Mouse (Mus musculus): ENCODE results near the gene Arhgap15.

The Arhgap15 gene

DNA sequence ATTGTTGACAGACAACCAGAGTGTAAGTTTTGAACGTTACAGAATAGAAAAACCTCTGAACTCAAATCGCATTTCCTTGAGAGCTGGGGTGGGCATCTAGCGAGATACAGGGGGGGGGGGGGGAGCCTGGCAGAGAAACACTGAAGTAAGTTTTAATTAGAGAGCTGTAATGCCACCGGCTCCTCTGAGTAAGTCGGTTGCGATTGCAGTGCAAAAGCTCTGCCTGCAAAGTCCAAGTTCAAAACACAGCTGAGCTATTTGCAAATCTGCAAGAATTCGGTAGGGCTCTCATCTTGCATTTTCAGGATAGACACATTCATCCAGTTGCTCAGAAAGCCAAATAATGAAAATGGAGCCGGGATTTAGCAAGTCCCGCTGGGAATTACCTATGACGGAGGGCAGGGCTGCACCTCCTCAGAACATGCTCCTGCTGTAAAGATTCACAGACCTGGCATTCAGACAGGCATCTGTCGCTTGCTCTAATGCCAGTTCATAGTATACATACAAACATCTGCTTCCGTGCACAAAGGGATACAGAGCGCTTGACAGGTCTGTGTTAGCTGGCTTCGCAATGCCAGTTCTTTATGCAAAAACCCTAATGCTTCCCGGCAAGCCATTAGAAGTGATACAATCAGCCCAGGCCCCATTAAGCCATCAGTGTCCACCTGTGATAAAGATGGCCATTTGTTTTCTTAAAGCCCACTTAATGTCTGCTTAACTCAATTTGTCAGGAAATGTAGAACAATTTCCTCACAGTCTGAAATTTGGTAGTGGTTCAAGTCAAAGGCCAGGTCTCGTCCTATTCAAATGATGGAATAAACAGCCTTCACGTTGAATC is 556.6 kb downstream of the Arhgap15 start:
- DNase-seq (ENCODE audit: low spot score in 2 of 2), result no peak

DNA sequence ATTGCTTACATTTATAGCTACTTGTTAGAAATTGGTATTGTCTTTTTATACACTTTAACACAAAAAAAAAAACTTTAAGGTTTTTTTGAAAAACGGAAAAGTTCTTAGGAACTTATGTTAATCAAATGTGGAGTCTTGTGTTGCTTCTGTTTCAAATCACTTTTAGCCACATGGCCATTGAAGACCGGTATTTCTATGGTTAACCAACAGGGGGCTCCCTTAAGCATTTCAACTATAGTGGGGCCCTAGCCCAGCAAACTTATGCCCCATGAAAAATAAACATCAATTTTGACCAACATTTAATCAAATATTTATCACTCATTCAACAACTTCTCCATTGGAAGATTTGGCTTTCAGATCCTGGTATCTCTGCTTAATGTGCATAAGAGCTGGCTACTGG is 557.5 kb downstream of the Arhgap15 start:
- no peak for DNase-seq (ENCODE audit: low spot score in 2 of 2)

DNA sequence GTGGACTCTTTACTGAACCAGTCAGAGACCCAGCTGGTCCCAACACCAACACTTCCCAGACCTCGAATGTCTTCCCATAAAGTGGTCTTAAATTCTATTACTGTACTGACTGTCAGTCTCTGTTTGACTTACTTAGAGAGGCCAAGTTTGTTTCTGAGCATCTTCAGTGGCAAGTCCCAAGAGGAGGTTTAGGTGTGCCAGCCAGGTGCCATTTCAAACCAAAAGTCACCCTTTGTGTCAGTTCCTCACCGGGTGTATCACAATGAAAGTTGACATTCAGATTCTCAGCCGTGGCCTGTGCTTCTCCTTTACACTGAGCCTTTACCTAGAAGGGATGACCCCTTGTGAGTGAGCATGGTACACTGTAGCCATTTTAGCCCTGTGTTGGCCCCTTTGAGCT is 560.5 kb downstream of the Arhgap15 start:
- no peak for DNase-seq (ENCODE audit: low spot score in 2 of 2)

DNA sequence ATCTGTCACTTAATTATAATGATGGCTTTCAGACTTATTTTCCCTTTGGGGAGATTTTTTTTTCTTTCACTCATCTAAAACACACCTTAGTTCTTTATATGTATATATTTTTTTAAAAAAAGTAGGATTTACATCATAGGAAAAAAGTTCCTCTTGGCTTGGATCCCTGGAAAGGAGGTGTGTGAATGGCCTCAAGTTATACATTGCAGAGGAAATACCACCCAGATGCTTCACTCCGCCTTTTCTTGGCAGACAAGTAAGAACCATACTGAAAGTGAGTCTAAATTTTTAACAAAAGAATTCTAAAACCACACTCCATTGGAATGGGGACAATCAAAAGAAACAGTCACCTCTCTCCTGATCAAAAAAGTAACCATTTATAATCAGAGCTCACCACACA is 560.9 kb downstream of the Arhgap15 start:
- DNase-seq (ENCODE audit: low spot score in 2 of 2), result no peak

DNA sequence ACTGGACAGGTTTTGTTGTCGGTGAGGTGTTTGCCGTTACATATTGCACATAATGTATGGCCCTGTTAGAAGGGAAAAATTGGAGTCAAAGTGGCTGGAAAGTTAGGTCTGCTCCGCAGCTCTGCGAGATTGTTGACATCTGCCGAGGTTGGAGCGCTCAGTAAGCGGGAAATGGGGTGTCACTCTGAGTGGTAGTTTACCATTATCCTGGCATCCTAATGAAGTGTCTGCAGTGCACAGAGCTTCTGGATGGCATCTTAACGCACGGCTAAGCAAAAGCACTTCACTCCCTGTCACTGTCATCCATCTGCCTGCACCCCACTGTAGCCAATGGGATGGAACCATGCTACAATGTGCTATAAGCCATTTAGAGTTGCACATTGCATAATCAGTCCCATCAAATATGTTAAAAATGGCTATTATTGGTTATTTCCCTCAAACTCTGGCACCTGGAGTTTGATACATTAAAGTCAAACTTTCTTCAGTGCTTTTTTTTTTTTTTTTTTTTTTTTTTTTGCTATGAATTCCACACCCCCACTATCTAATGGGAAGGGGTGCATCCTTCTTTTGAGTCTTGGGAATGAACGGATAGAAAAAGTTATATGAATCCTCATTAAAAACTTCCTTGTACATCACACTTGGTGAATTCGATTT is 561.6 kb downstream of the Arhgap15 start:
- no peak for DNase-seq (ENCODE audit: low spot score in 2 of 2)

DNA sequence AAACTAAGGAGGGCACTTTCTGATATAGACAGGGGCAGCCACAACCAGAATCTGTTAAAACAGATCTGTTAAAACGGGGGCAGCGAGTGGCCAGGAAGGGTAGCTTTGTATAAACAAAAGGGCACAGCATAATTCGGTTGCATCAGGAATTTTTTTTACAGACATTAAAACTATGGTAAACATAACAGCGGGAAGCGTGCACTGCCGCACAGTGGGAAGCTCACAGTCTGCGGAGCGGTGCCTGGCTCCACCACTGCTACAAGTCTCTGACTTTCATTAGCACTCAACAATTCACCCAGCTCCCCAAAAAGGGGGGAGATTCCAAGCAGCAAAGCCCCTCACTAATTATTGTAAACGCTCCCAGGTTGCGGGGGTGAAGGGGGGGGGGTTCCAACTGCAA is 562.6 kb downstream of the Arhgap15 start:
- no peak for DNase-seq (ENCODE audit: low spot score in 2 of 2)

DNA sequence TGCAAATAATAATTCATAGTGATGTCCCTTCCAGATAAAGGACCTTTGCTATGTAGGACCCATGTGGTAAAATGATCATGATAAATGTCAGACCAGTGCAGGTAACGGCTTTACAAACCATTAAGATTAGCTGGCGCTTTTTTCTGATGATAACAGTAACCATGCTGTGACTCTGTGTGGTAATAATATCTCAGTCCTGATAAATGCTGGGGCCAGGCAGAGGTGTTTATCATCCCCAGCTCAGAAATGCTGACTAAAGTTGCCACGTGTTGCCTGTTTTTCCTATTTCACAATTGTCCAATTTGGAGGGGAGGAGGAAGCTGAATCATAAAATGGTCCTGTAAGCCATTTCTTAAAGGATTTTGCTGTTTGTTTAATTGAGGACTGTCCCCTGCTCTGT is 564.9 kb downstream of the Arhgap15 start:
- DNase-seq (ENCODE audit: low spot score in 2 of 2), result no peak

DNA sequence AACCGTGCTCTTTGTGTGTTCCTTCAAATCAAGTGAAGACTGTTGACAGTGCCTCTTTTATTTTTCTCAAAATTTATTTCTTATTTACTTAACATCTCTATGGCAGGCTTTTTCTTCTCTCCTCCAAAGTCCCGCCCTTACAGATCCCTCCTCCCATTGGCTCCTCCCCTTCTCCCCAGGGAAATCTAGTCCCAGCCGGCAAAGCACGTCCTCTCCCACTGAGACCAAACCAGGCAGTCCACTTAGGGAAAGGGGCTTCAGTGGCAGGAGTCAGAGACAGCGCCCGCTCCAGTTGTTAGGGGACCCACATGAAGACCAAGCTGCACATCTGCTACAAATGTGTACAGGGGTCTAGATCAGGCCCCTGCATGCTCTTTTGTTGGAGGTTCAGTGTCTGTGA is 569.8 kb downstream of the Arhgap15 start:
- no peak for DNase-seq (ENCODE audit: low spot score in 2 of 2)

DNA sequence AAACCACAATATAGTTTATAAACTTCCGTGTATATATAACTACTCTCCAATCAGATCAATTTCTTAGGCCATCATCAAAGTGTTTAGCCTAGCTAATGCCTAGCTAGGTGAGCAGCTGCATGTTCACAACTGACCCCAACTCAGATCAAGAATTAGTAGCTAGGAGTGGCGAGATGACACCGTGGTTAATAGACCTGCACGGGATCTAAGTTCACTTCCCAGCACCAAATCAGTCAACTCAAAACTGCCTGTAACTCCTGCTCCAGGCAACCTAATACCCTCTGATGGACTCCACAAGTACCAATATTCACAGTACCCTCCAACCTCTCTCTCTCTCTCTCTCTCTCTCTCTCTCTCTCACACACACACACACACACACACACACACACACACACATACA is 570.9 kb downstream of the Arhgap15 start:
- DNase-seq (ENCODE audit: low spot score in 2 of 2), result no peak

DNA sequence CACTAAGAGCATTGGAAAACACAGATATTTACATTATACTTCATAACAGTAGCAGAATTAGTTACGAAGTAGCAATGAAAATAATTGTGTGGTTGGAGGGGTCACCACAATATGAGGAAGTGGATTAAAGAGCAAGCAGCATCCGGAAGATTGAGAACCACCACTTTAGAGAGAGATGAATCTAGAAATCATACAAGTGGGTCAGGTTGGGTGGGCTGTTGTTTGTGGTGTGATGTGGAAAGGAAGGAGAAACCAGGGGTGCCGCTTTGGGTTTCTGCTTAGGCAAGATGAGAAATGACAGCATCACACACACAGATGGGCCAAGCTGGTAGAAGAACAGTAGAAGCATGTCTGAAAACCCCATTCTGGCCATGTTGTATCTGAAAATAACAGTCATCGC is 575.2 kb downstream of the Arhgap15 start:
- no peak for DNase-seq (ENCODE audit: low spot score in 2 of 2)

DNA sequence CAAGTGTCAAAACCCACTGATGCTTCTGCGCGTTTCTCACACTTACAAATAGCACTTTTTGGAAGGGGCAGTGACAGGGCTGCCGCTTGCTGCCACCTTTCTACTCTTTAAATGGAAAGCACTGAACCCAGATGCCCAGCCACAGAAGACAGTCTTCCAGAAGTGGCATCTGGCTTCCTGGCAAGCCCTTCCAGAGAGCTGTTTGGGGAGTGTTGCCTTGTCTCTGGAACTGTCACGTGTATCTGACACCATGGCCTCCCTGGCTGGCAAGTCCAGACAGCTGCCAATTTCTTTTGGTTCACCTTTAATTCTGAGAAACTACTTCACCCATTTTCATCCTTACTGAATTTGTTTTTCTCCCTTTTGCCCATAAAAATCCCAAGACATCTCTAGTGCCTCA is 584.7 kb downstream of the Arhgap15 start:
- DNase-seq (ENCODE audit: low spot score in 2 of 2), result no peak

DNA sequence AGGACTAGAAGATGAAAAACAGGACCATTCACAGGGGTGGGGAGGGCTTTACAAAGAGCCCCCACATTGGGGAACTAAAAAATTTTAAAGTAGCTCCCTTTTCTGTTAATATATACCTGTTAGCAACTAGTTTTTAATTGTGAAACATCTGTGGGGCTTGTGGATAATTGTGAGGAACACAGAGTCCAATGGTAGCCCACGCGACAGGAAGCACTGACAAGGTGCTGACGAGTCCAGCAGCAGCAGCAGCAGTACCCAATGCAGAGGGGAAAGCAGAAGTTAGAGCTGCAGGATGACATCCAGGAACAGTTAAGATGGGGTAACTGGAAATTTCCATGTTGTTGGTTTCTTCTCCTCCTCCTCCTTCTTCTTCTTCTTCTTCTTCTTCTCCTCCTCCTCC is 585.4 kb downstream of the Arhgap15 start:
- DNase-seq (ENCODE audit: low spot score in 2 of 2), result no peak

DNA sequence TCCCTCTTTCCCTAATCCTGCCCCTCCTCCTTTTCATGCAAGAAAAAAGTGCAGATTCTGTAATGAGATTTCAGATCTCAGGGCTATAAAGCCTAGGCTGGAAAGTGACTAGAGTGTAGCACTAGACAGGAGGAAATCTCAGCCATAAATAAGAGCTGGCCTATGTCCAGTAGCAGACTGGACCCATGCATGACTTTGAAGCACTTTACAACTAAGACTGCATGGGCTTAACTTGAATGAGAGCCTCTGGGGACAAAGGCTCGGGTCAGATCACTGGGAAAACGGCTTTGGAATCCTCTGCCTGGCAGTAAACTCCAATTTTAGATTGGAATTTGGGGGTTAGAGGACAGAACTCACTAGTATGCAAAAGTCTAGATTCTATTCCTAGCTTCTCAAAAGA is 585.9 kb downstream of the Arhgap15 start:
- DNase-seq (ENCODE audit: low spot score in 2 of 2), result no peak

DNA sequence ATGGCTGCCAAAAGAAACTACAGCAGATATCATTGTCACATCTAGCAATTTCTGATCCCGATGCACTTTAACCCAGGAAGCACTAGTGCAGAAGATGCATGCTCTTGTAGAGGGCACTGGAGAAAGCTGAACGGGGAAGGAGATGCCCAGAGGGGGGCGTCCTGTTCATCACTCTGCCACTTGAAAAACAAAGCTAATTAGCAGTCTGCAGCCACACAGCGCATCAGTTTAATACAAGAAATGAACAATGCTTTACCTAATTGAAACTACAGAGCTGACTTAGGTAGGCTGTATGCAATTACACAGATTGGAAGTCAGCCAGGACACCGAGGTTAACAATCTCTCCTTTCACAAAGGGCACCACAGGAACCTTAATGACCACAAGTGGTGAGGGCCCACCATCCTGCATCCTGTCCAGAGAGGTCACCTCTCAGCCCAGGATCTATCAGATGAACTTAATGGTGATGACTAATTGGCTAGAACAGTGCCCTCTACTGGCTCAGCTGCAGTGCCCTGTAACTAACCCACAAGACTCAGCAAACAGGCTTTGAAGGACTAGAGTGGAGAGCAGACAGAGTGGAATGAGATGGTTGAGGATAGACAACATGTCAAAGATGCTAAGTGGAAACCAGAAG is 588.2 kb downstream of the Arhgap15 start:
- DNase-seq (ENCODE audit: low spot score in 2 of 2), result no peak

DNA sequence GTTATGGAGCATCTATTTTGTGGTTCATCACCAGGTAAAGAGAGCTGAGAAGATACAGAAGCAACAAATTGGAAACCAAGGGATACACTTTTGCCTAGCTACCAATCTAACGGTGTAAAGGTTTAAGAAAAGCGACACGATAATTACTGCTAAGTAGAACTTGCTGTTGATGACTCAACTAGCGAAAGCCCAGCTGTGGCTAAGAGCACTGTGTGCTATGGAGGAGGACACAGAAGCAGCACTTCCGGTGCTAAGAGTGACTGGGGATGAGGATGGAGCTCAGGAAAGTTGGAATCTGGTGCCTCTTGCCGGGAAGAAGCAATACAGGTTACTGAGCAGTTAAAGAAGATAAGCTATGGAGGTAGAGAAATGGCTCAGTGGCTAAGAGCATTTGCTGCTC is 589.8 kb downstream of the Arhgap15 start:
- DNase-seq (ENCODE audit: low spot score in 2 of 2), result no peak

DNA sequence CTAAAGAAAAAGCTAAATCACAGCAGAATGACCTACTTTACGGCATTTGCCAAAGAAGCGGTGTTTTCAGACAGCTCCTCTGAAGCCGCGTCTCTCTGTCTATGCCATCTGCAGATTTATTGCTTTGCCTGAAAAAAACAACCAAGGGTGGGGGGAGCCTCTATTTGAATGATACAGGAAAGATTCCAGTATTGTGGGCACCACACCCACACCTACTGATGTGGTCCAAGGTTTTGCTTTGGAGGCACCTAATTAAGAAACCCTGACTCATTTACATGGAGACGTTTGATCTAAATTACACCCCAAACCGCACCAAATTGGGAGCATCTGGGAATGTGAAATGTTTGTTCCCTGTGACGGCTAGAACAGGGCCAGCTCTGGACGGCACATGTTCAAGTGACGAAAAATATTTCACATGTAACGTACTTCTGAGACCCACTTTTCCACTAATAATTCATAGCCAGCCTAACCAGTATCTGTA is 592.5 kb downstream of the Arhgap15 start:
- DNase-seq (ENCODE audit: low spot score in 2 of 2), result no peak

DNA sequence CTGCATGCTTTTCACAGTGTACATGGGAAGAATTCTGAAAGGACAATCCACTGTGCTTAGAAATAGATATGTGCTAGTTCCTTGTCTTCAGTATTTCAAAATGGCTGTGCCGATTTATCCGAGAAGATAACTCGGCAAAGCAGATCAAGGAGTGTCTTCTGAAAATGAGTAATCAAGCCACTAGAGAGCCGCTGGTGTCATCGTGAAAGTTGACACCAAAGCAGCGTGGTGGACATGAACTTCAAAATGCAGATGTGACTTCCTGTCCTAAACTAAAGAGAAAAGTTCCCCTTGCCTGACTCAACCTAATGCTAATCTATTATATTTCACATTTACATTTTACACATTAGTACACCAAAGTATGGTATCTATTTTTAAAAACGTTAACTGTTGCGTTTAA is 596.2 kb downstream of the Arhgap15 start:
- DNase-seq (ENCODE audit: low spot score in 2 of 2), result no peak

DNA sequence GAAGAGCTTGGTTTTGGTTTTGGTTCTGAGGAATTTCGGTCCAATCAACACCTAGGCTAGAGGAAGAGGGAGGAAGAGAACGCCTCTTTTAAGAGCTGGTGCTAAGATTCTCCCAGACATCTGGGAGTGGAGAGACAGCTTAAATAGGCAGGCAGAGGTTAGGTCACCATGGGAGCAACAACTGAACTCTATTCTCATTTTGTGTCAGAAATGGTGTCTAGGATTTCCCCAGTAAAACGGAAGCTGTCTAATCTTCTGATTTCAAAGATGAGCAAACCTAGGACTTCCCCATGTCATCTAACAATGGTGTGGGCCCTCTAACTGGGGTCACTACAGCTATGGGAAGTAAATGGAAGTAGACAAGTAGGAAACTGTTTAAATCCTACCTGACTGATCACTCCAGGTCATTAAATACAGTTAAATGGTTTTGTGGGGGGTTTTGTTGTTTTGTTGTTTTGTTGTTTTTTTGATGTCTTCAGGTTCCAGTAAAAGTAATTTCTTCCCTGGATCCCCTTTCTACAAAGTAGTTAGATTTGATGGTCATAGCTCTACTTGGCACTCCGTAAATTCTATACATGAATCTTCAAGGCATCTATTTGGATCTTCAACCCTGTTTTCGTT is 596.8 kb downstream of the Arhgap15 start:
- no peak for DNase-seq (ENCODE audit: low spot score in 2 of 2)

DNA sequence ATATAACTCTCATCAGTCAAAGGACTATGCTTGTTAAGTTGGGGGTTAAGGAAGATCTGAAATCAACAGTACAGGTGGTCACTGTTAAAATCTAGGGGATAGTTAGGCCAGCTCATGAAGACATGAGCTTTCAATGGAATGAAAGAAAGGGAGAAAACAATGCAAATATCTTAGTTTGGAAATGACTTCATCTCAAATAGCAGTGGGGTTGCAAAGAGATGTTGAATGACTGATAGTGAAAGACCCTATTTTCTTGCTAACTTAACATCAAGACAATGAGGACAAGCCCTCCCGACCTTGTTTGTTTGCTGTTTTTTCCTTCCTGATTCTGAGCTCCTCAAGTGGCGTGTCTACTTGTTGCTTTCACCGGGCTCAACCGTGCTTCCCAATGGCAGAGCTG is 597.6 kb downstream of the Arhgap15 start:
- no peak for DNase-seq (ENCODE audit: low spot score in 2 of 2)

DNA sequence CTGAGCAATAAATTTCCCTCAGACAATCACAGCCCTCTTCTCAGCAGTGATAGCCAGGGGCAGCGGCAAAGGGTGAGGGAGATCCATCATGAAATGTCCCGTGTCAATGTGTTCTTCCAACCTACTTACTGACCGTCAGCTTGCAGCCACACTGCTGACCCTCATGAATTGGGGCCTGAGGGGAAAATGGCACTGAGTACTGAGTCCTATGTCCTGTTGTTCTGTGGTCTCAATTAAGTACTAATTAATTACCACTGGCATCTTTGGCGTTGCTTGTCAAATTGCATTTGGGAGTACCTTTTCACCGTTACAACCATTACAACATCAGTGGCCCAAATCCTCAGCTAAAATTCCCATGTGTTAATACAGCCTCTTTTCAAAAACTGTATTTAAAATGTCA is 599.2 kb downstream of the Arhgap15 start:
- DNase-seq (ENCODE audit: low spot score in 2 of 2), result no peak

DNA sequence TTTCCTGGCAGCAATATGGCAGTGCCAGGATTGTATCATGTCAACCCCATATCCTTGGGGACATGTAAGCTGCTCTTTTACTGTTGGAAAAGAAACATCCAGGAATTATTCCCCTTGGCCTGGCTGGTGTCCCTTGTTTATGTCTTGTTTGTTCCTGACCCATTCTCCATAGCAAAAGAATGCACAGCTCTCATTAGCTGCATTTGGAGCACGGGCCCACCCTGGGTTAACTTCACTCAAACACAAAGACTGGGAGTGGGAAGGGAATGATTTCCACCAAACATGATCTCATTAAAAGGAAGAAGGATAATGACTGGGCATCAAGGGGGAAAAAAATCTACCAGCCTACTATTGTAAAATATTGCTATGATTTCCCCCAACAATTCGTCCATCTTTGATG is 600.5 kb downstream of the Arhgap15 start:
- no peak for DNase-seq (ENCODE audit: low spot score in 2 of 2)

DNA sequence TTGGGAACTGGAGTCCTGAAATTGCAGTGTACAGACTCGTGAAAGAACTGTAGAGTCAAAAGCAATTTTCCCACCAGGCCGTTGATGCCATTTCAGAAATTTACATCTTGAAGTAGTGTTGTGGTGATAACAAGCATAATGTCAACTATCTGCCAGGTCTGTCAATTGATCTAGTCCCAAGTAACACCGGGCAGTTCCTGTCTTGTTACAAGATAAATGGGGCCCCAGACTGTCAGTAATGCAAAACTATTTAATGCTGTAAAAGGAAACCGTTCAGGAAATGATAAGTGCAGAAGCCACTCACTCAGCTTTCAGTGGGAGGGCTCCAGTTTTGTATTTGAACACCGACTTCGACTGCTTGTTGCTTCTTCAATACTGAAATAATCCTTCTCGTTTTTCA is 604.3 kb downstream of the Arhgap15 start:
- no peak for DNase-seq (ENCODE audit: low spot score in 2 of 2)

DNA sequence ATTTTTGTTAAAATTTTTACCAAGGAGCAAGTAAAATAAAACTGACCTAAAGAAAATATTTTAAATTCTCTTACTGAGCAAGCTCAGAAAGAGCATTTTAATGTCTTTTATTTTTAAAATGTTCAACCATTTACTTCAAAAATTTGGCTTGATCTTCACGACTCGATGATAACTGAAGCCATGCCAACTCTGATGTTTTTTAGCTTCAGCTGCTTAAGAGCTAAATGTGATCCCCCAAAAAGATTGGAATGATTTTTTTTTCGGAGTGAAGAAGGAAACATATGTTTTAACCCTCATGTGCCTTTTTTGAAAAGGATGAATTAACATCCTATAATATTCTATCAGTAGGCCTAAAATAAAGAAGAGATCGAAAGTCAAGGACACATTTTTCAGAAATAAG is 605.0 kb downstream of the Arhgap15 start:
- DNase-seq (ENCODE audit: low spot score in 2 of 2), result no peak

Measured in frontal cortex, postnatal 25 days (tissue).